Mouse (Mus musculus) erythroblast, embryonic 14.5 days (primary cell): Measurements from ENCODE around the gene Tbc1d8. TPM values are rescaled to one million over a fixed set of nuclear protein-coding genes. Genes with fewer than 3 reads are reported as not detected.

Source experiments
- H3K27me3 ChIP-seq: 2 replicates; pipeline ENCODE4 v1.6.1; 2012; ENCODE audit warnings: inconsistent platforms; ENCODE audit not compliant: control insufficient read depth
- H3K36me3 ChIP-seq: 2 replicates; pipeline ENCODE4 v1.6.1; 2012; ENCODE audit warnings: mild to moderate bottlenecking, inconsistent platforms; ENCODE audit not compliant: control insufficient read depth
- H3K4me1 ChIP-seq: 2 replicates; pipeline ENCODE4 v1.6.1; 2012; ENCODE audit warnings: inconsistent platforms; ENCODE audit not compliant: control insufficient read depth
- H3K4me3 ChIP-seq: replicated peaks from 2 replicates; pipeline ENCODE3; 2012; ENCODE audit warnings: moderate library complexity, mild to moderate bottlenecking, inconsistent platforms
- H3K9me3 ChIP-seq: 2 replicates; pipeline ENCODE4 v1.6.1; 2012; ENCODE audit warnings: low read length, inconsistent platforms, mixed read lengths; ENCODE audit not compliant: control insufficient read depth
- GATA1 ChIP-seq: IDR thresholded peaks from 2 replicates; pipeline ENCODE4 v1.6.1; 2012; ENCODE audit warnings: low read length, inconsistent platforms, mixed read lengths
- TAL1 ChIP-seq: IDR thresholded peaks from 3 replicates; pipeline ENCODE4 v1.6.1; 2012; ENCODE audit warnings: low read length, inconsistent platforms, mixed read lengths
- polyA plus RNA-seq: library from polyadenylated mRNA; stranded (reverse); fragments of >175 nt; gene quantifications from 2 replicates; pipeline ENCODE4 v1.2.3, GENCODE M21; 2012

Tbc1d8 gene
- polyA plus RNA-seq, 1 experiment, result 0.01 TPM

DNA sequence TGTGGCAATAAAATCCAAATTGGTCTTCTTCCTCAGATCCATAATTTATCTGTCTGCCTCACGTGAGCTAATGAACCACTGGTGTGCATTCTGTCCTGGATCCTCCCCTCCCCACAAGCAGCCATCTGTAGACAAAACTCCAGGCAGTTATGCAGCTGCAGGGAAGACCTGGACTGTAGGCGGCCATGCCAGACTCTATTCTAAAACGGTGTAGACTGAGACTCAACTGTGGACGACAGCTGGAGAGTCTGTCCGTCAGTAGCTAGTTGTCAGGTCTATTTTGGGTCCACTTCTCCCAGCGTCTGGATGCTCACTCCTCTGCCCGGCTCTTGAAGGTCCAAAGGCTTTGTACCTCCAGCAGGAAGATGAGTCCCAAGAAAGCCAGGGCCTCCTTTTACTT is 151.0 kb downstream of the Tbc1d8 start:
- no peaks in the 10 kb centered on the region for H3K9me3 ChIP-seq
- H3K4me1 ChIP-seq, result no peaks in the 10 kb centered on the region
- TF ChIP-seq GATA1, result no peak
- no peak for TF ChIP-seq TAL1
- no peaks in the 10 kb centered on the region for H3K27me3 ChIP-seq
- H3K4me3 ChIP-seq, result no peak overlapping the region
- H3K36me3 ChIP-seq, result no peaks in the 10 kb centered on the region

DNA sequence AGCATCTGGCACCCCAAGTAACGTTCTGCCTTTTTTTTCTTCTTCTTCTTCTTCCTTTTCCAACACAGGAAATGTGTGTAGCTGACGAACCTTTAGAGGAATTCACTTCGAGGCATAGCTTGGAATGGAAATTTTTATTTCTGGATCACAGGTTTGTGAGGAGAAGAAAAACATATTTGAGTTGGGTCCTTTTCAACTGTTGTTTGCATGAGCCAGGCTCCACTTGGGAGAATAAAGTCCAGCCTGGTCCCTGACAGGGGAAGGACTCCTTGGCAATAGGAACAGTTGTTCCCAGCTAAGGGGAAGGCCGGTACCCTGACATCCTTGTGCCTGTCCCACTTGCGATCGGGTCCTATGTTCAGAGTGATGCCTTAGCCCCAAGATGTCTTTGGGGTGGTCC is 153.3 kb downstream of the Tbc1d8 start:
- no peak overlapping the region for H3K4me3 ChIP-seq
- no peak for TF ChIP-seq GATA1
- no peak for TF ChIP-seq TAL1
- H3K27me3 ChIP-seq, result no peaks in the 10 kb centered on the region
- no peaks in the 10 kb centered on the region for H3K9me3 ChIP-seq
- H3K36me3 ChIP-seq, result no peaks in the 10 kb centered on the region
- no peaks in the 10 kb centered on the region for H3K4me1 ChIP-seq

DNA sequence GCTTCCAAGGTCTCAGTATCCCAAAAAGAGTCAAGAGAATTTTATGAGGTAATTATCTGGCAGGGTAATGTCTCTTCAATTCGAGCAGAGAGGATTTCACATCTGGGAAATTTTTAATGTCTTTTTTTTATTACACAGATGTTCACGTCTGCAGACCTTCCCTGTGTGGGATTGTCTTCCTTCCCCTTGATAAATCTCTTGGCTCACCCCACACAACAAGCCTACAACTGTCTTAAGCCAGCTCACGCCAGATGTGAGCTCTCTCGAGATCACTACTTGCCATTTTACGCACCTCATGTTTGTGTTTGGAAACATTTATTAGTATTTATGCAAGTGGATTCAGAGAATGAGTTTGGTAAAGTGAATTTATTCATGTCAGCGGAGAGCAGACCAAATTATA is 156.6 kb downstream of the Tbc1d8 start:
- Histone ChIP-seq H3K27me3 (no peaks in the 10 kb centered on the region), H3K4me1 (no peaks in the 10 kb centered on the region), H3K36me3 (no peaks in the 10 kb centered on the region), H3K4me3 (no peak overlapping the region), H3K9me3 (no peaks in the 10 kb centered on the region)
- TF ChIP-seq GATA1 (no peak), TAL1 (no peak)

Other genes starting within 250 kb of the Tbc1d8 start
- gene Rpl31, start 110.9 kb downstream of the Tbc1d8 start, polyA plus RNA-seq, result 18.9 and 23.5 TPM in 2 replicates
- 3.5 and 3.7 TPM in 2 replicates for gene Cnot11, start 56.2 kb upstream of the Tbc1d8 start, polyA plus RNA-seq
- 0.67 and 1.2 TPM in 2 replicates for gene Rnf149, start 98.7 kb upstream of the Tbc1d8 start, polyA plus RNA-seq
- gene Creg2, start 172.7 kb upstream of the Tbc1d8 start, polyA plus RNA-seq, result not detected in 2 replicates
- gene Rfx8, start 242.2 kb upstream of the Tbc1d8 start, polyA plus RNA-seq, result 0.04 and 0.05 TPM in 2 replicates